Mouse (Mus musculus): ENCODE results near the gene Sema7a. TPM values are rescaled to one million over a fixed set of nuclear protein-coding genes. Genes with fewer than 3 reads are reported as not detected.

Sema7a gene
- total and polyA plus RNA-seq, 2 experiments, result 0.09 to 0.53 TPM

- WGBS, result 64% methylated on average over 1 of the region's 1 CpGs
- Histone ChIP-seq H3K4me1 (ENCODE audit: control insufficient read depth, insufficient read depth, low read length) (no peaks in the 10 kb centered on the region), H3K9ac (ENCODE audit: low read depth, low read length) (no peak overlapping the region), H3K4me3 (ENCODE audit: insufficient read depth, low read depth, low read length) (no peak overlapping the region), H3K36me3 (ENCODE audit: control insufficient read depth, insufficient read depth, low read length) (no peaks in the 10 kb centered on the region), H3K27me3 (ENCODE audit: control insufficient read depth, insufficient read depth, low read length) (no peaks in the 10 kb centered on the region), H3K27ac (replicated peaks; ENCODE audit: insufficient read depth, low read depth, low read length) (no peak overlapping the region), H3K79me2 (ENCODE audit: control insufficient read depth, insufficient read depth, low read length) (no peaks in the 10 kb centered on the region)
- TF ChIP-seq POLR2A (IDR thresholded peaks at IDR 0.05; ENCODE audit: extremely low read depth, insufficient read depth, low read length), result no peak
- TF ChIP-seq CTCF (IDR thresholded peaks at IDR 0.05; ENCODE audit: low read depth, low read length), result no peak
- DNase-seq (ENCODE audit: extremely low read depth, low read depth, low spot score), result no peak
Observed at GRCm38 (mm10) chr9:57958615-57959014, 18.7 kb downstream of the Sema7a start.

DNA sequence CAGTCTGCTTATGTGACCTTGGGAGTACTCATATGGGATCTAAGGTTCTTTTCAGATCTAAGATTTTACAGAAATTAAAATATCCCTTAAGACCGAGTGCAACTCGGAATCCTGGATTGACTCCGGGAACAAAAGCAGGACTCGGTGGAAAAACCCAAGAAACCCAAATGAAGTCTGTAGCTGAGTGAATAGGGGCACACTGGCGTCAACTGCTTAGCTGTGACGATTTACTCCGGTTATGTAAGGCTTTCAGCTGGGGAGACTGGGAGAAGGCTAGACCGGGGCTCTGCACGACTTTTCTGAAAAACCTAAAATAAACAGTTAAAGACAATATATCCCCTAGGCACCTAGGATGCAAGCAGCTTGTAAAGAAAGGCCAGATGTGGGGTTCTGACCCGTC, 19.5 kb downstream of the Sema7a start:
- WGBS, result 52% methylated on average over 10 of the region's 10 CpGs
- Histone ChIP-seq H3K27me3 (ENCODE audit: control insufficient read depth, insufficient read depth, low read length) (no peaks in the 10 kb centered on the region), H3K4me3 (ENCODE audit: insufficient read depth, low read depth, low read length) (no peak overlapping the region), H3K79me2 (ENCODE audit: control insufficient read depth, insufficient read depth, low read length) (no peaks in the 10 kb centered on the region), H3K36me3 (ENCODE audit: control insufficient read depth, insufficient read depth, low read length) (no peaks in the 10 kb centered on the region), H3K4me1 (ENCODE audit: control insufficient read depth, insufficient read depth, low read length) (no peaks in the 10 kb centered on the region), H3K27ac (replicated peaks; ENCODE audit: insufficient read depth, low read depth, low read length) (no peak overlapping the region), H3K9ac (ENCODE audit: low read depth, low read length) (no peak overlapping the region)
- no peak for DNase-seq (ENCODE audit: extremely low read depth, low read depth, low spot score)
- TF ChIP-seq POLR2A (IDR thresholded peaks at IDR 0.05; ENCODE audit: extremely low read depth, insufficient read depth, low read length), result no peak
- no peak for TF ChIP-seq CTCF (IDR thresholded peaks at IDR 0.05; ENCODE audit: low read depth, low read length)

- TF ChIP-seq POLR2A (IDR thresholded peaks at IDR 0.05; ENCODE audit: extremely low read depth, insufficient read depth, low read length) (no peak), CTCF (IDR thresholded peaks at IDR 0.05; ENCODE audit: low read depth, low read length) (no peak)
- Histone ChIP-seq H3K27ac (replicated peaks; ENCODE audit: insufficient read depth, low read depth, low read length) (no peak overlapping the region), H3K27me3 (ENCODE audit: control insufficient read depth, insufficient read depth, low read length) (no peaks in the 10 kb centered on the region), H3K79me2 (ENCODE audit: control insufficient read depth, insufficient read depth, low read length) (no peaks in the 10 kb centered on the region), H3K36me3 (ENCODE audit: control insufficient read depth, insufficient read depth, low read length) (no peaks in the 10 kb centered on the region), H3K4me1 (ENCODE audit: control insufficient read depth, insufficient read depth, low read length) (no peaks in the 10 kb centered on the region), H3K9ac (ENCODE audit: low read depth, low read length) (no peak overlapping the region), H3K4me3 (ENCODE audit: insufficient read depth, low read depth, low read length) (no peak overlapping the region)
- no peak for DNase-seq (ENCODE audit: extremely low read depth, low read depth, low spot score)
- 79% methylated on average over 17 of the region's 17 CpGs for WGBS
Observed at GRCm38 (mm10) chr9:57959886-57960866, 20.3 kb downstream of the Sema7a start.

DNA sequence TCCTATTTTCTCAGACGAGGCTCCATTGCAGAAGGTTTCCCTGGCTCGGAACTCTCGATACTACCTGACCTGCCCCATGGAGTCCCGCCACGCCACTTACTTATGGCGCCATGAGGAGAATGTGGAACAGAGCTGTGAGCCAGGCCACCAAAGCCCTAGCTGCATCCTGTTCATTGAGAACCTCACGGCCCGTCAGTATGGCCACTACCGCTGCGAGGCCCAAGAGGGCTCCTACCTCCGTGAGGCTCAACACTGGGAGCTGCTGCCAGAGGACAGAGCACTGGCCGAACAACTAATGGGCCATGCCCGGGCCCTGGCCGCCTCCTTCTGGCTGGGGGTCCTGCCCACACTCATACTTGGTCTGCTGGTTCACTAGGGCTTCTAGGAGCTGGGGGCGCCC, 21.3 kb downstream of the Sema7a start:
- Histone ChIP-seq H3K4me3 (ENCODE audit: insufficient read depth, low read depth, low read length) (no peak overlapping the region), H3K27ac (replicated peaks; ENCODE audit: insufficient read depth, low read depth, low read length) (no peak overlapping the region), H3K36me3 (ENCODE audit: control insufficient read depth, insufficient read depth, low read length) (no peaks in the 10 kb centered on the region), H3K4me1 (ENCODE audit: control insufficient read depth, insufficient read depth, low read length) (no peaks in the 10 kb centered on the region), H3K27me3 (ENCODE audit: control insufficient read depth, insufficient read depth, low read length) (no peaks in the 10 kb centered on the region), H3K9ac (ENCODE audit: low read depth, low read length) (no peak overlapping the region), H3K79me2 (ENCODE audit: control insufficient read depth, insufficient read depth, low read length) (no peaks in the 10 kb centered on the region)
- no peak for TF ChIP-seq POLR2A (IDR thresholded peaks at IDR 0.05; ENCODE audit: extremely low read depth, insufficient read depth, low read length)
- TF ChIP-seq CTCF (IDR thresholded peaks at IDR 0.05; ENCODE audit: low read depth, low read length), result no peak
- DNase-seq (ENCODE audit: extremely low read depth, low read depth, low spot score), result no peak
- 92% methylated on average over 15 of the region's 15 CpGs for WGBS

GRCm38 (mm10) chr9:57961863-57962778, 22.2 kb downstream of the Sema7a start:
- no peak for DNase-seq (ENCODE audit: extremely low read depth, low read depth, low spot score)
- no peaks in the 10 kb centered on the region for H3K36me3 ChIP-seq (ENCODE audit: control insufficient read depth, insufficient read depth, low read length)
- no peak overlapping the region for H3K4me3 ChIP-seq (ENCODE audit: insufficient read depth, low read depth, low read length)
- H3K79me2 ChIP-seq (ENCODE audit: control insufficient read depth, insufficient read depth, low read length), result no peaks in the 10 kb centered on the region
- TF ChIP-seq POLR2A (IDR thresholded peaks at IDR 0.05; ENCODE audit: extremely low read depth, insufficient read depth, low read length) (no peak), CTCF (IDR thresholded peaks at IDR 0.05; ENCODE audit: low read depth, low read length) (no peak)
- H3K27me3 ChIP-seq (ENCODE audit: control insufficient read depth, insufficient read depth, low read length), result no peaks in the 10 kb centered on the region
- H3K9ac ChIP-seq (ENCODE audit: low read depth, low read length), result no peak overlapping the region
- 55% methylated on average over 17 of the region's 17 CpGs for WGBS
- no peak overlapping the region for H3K27ac ChIP-seq (replicated peaks; ENCODE audit: insufficient read depth, low read depth, low read length)
- H3K4me1 ChIP-seq (ENCODE audit: control insufficient read depth, insufficient read depth, low read length), result no peaks in the 10 kb centered on the region

Data from liver, adult 2 months (tissue).